Mouse (Mus musculus) MEL (cell line): ENCODE measurements at regions not wholly inside any gene's neighbourhood (a gene's known extent, or its start where the extent isn't known, plus 50 kb on each side); places are given as distances from the start of the nearest gene placed in this dataset.

Source experiments
- DNase-seq: peaks from one replicate; pipeline ENCODE4 v3.0.0; 2011; ENCODE audit warnings: low read depth, low spot score
- H3K27ac ChIP-seq: 2 replicates; pipeline ENCODE4 v1.5.1; 2012; ENCODE audit warnings: low read depth, mild to moderate bottlenecking, control low read depth, low read length, moderate library complexity; ENCODE audit not compliant: control insufficient read depth
- H3K27me3 ChIP-seq, 2 experiments: fragments of 150-350 bp in 1 of 2; sonication (generic) in 1 of 2; 2 replicates each; pipeline ENCODE4 v1.6.1; 2012; ENCODE audit warnings: low read length in 2 of 2, mild to moderate bottlenecking in 2 of 2, improper control_type of control experiment in 1 of 2, moderate library complexity in 1 of 2; ENCODE audit not compliant: insufficient read depth in 2 of 2, control insufficient read depth in 1 of 2
- H3K36me3 ChIP-seq, 2 experiments: 2 replicates each; pipeline ENCODE4 v1.6.1; 2012 to 2014; ENCODE audit warnings: low read length in 2 of 2, improper control_type of control experiment in 1 of 2, inconsistent platforms in 1 of 2, mild to moderate bottlenecking in 1 of 2; ENCODE audit not compliant: insufficient read depth in 2 of 2, control insufficient read depth in 1 of 2
- H3K4me1 ChIP-seq, 2 experiments: fragments of 150-350 bp in 1 of 2; sonication (generic) in 1 of 2; 2 replicates each; pipeline ENCODE4 v1.6.1; 2012; ENCODE audit warnings: low read length in 2 of 2, improper control_type of control experiment in 1 of 2, mild to moderate bottlenecking in 1 of 2; ENCODE audit not compliant: insufficient read depth in 2 of 2, control insufficient read depth in 1 of 2
- H3K4me3 ChIP-seq, 2 experiments: fragments of 150-350 bp in 1 of 2; sonication (generic) in 1 of 2; 2 replicates each; pipeline ENCODE4 v1.5.1; 2012; ENCODE audit warnings: low read depth in 2 of 2, low read length in 2 of 2, mild to moderate bottlenecking in 2 of 2, moderate library complexity in 2 of 2, control low read depth in 1 of 2, improper control_type of control experiment in 1 of 2; ENCODE audit not compliant: control insufficient read depth in 1 of 2, insufficient read depth in 1 of 2
- H3K79me2 ChIP-seq: 2 replicates; pipeline ENCODE4 v1.6.1; 2012; ENCODE audit warnings: mild to moderate bottlenecking, low read length, moderate library complexity; ENCODE audit not compliant: control insufficient read depth, poor library complexity, insufficient read depth
- H3K9ac ChIP-seq: 2 replicates; pipeline ENCODE4 v1.6.1; 2012; ENCODE audit warnings: low read depth, mild to moderate bottlenecking, control low read depth, low read length, moderate library complexity; ENCODE audit not compliant: control insufficient read depth, poor library complexity, severe bottlenecking
- H3K9me3 ChIP-seq: fragments of 150-350 bp; sonication (generic); replicated peaks from 2 replicates; pipeline ENCODE4 v1.6.1; 2012; ENCODE audit warnings: mild to moderate bottlenecking, low read length, improper control_type of control experiment, moderate library complexity; ENCODE audit not compliant: insufficient read depth
- BHLHE40 ChIP-seq: IDR thresholded peaks from 2 replicates; pipeline ENCODE4 v1.6.1; 2012; ENCODE audit warnings: low read depth, mild to moderate bottlenecking, inconsistent platforms, low read length, improper control_type of control experiment, borderline replicate concordance
- CHD1 ChIP-seq: IDR thresholded peaks from 2 replicates; pipeline ENCODE4 v1.6.1; 2012; ENCODE audit warnings: low read depth, mild to moderate bottlenecking, inconsistent platforms, low read length, improper control_type of control experiment
- CHD2 ChIP-seq: IDR thresholded peaks from 2 replicates; pipeline ENCODE4 v1.6.1; 2011; ENCODE audit warnings: low read length, improper control_type of control experiment
- CTCF ChIP-seq, 3 experiments: IDR thresholded peaks in 2 of 3; conservative IDR thresholded peaks in 1 of 3; 2 replicates each; pipeline ENCODE4 v1.5.1; 2011 to 2012; ENCODE audit warnings: low read length in 3 of 3, low read depth in 2 of 3, mild to moderate bottlenecking in 2 of 3, improper control_type of control experiment in 1 of 3, inconsistent platforms in 1 of 3, mixed read lengths in 1 of 3, moderate library complexity in 1 of 3; ENCODE audit not compliant: control insufficient read depth in 1 of 3, insufficient read depth in 1 of 3, poor library complexity in 1 of 3, severe bottlenecking in 1 of 3
- E2F4 ChIP-seq: IDR thresholded peaks from 2 replicates; pipeline ENCODE4 v1.6.1; 2011; ENCODE audit warnings: low read depth, low read length, improper control_type of control experiment, borderline replicate concordance
- ELF1 ChIP-seq: IDR thresholded peaks from 2 replicates; pipeline ENCODE4 v1.6.1; 2014; ENCODE audit warnings: low read depth, mild to moderate bottlenecking, inconsistent platforms, low read length, improper control_type of control experiment, moderate library complexity
- GABPA ChIP-seq: IDR thresholded peaks from 2 replicates; pipeline ENCODE4 v1.6.1; 2012; ENCODE audit warnings: low read depth, mild to moderate bottlenecking, inconsistent platforms, low read length, improper control_type of control experiment, moderate library complexity
- GATA1 ChIP-seq: IDR thresholded peaks from 2 replicates; pipeline ENCODE4 v1.6.1; 2011; ENCODE audit warnings: low read depth, low read length, improper control_type of control experiment
- HCFC1 ChIP-seq: IDR thresholded peaks from 2 replicates; pipeline ENCODE4 v1.6.1; 2012; ENCODE audit warnings: low read depth, mild to moderate bottlenecking, inconsistent platforms, low read length, improper control_type of control experiment, moderate library complexity
- JUND ChIP-seq: IDR thresholded peaks from 2 replicates; pipeline ENCODE4 v1.6.1; 2011; ENCODE audit warnings: low read depth, mild to moderate bottlenecking, improper control_type of control experiment, low read length
- MAFK ChIP-seq: IDR thresholded peaks from 2 replicates; pipeline ENCODE4 v1.6.1; 2011; ENCODE audit warnings: low read depth, mild to moderate bottlenecking, low read length, improper control_type of control experiment, borderline replicate concordance
- MYC ChIP-seq: IDR thresholded peaks from 2 replicates; pipeline ENCODE4 v1.6.1; 2011; ENCODE audit warnings: low read depth, mild to moderate bottlenecking, low read length, improper control_type of control experiment, moderate library complexity
- NRF1 ChIP-seq: IDR thresholded peaks from 2 replicates; pipeline ENCODE4 v1.6.1; 2014; ENCODE audit warnings: low read depth, mild to moderate bottlenecking, inconsistent platforms, low read length, improper control_type of control experiment, moderate library complexity; ENCODE audit not compliant: poor library complexity, insufficient read depth, severe bottlenecking
- POLR2AphosphoS2 ChIP-seq: IDR thresholded peaks from 2 replicates; pipeline ENCODE4 v1.6.1; 2011; ENCODE audit warnings: low read length, improper control_type of control experiment
- POLR2AphosphoS5 ChIP-seq: IDR thresholded peaks from 2 replicates; pipeline ENCODE4 v1.6.1; 2012; ENCODE audit warnings: low read depth, borderline replicate concordance, mild to moderate bottlenecking, inconsistent platforms, low read length, moderate library complexity, mixed read lengths
- RAD21 ChIP-seq: IDR thresholded peaks from 2 replicates; pipeline ENCODE4 v1.6.1; 2011; ENCODE audit warnings: mild to moderate bottlenecking, low read depth, low read length, improper control_type of control experiment
- ZC3H11A ChIP-seq: IDR thresholded peaks from 2 replicates; pipeline ENCODE4 v1.6.1; 2012; ENCODE audit warnings: low read depth, mild to moderate bottlenecking, inconsistent platforms, low read length, improper control_type of control experiment
- ZKSCAN1 ChIP-seq: IDR thresholded peaks from 2 replicates; pipeline ENCODE4 v1.6.1; 2012; ENCODE audit warnings: low read depth, mild to moderate bottlenecking, inconsistent platforms, low read length, improper control_type of control experiment, moderate library complexity
- ZMIZ1 ChIP-seq: IDR thresholded peaks from 2 replicates; pipeline ENCODE4 v1.6.1; 2012; ENCODE audit warnings: low read depth, mild to moderate bottlenecking, inconsistent platforms, low read length, improper control_type of control experiment, moderate library complexity
- ZNF384 ChIP-seq: IDR thresholded peaks from 2 replicates; pipeline ENCODE4 v1.6.1; 2012; ENCODE audit warnings: low read depth, mild to moderate bottlenecking, inconsistent platforms, low read length, improper control_type of control experiment

GRCm38 (mm10) chr16:30759503-30759902 is 160.0 kb downstream of the Fam43a start:
- Histone ChIP-seq H3K4me1 (no peaks in the 10 kb centered on the region), H3K36me3 (no peaks in the 10 kb centered on the region), H3K4me3 (no peak overlapping the region), H3K9me3 (no peaks in the 10 kb centered on the region), H3K79me2 (no peaks in the 10 kb centered on the region), H3K27ac (no peak overlapping the region), H3K27me3 (peaks cover 1 to 4% of the 10 kb centered on the region in 2 experiments; a peak in 3 of 4 replicates), H3K9ac (no peak overlapping the region)
- no peak for DNase-seq
- TF ChIP-seq ELF1, result no peak
- TF ChIP-seq POLR2AphosphoS5, result no peak
- TF ChIP-seq GABPA, result no peak
- TF ChIP-seq RAD21, result no peak
- no peak for TF ChIP-seq CTCF (IDR thresholded peaks at IDR 0.05 in 2 of 3, conservative IDR thresholded peaks at IDR 0.05 in 1 of 3; ENCODE audit: control insufficient read depth in 1 of 3, insufficient read depth in 1 of 3, low read depth in 2 of 3, low read length in 3 of 3, poor library complexity in 1 of 3, severe bottlenecking in 1 of 3)
- no peak for TF ChIP-seq HCFC1

- H3K27me3 ChIP-seq, result peaks cover 4 to 6% of the 10 kb centered on the region in 2 experiments; a peak in 3 of 4 replicates
- no peaks in the 10 kb centered on the region for H3K9me3 ChIP-seq
- no peaks in the 10 kb centered on the region for H3K36me3 ChIP-seq
- no peak for TF ChIP-seq ZMIZ1
- TF ChIP-seq ZC3H11A, result no peak
- TF ChIP-seq CHD1, result no peak
- TF ChIP-seq NRF1, result no peak
- TF ChIP-seq MAFK, result no peak
- no peak for TF ChIP-seq MYC
- no peak for TF ChIP-seq POLR2AphosphoS5
- TF ChIP-seq JUND, result no peak
- H3K4me3 ChIP-seq, result no peak overlapping the region
- H3K27ac ChIP-seq, result no peak overlapping the region
- H3K79me2 ChIP-seq, result no peaks in the 10 kb centered on the region
- H3K9ac ChIP-seq, result no peak overlapping the region
- no peak for DNase-seq
- H3K4me1 ChIP-seq, result no peaks in the 10 kb centered on the region
Observed at GRCm38 (mm10) chr16:30761201-30761710, 161.7 kb downstream of the Fam43a start.

DNA sequence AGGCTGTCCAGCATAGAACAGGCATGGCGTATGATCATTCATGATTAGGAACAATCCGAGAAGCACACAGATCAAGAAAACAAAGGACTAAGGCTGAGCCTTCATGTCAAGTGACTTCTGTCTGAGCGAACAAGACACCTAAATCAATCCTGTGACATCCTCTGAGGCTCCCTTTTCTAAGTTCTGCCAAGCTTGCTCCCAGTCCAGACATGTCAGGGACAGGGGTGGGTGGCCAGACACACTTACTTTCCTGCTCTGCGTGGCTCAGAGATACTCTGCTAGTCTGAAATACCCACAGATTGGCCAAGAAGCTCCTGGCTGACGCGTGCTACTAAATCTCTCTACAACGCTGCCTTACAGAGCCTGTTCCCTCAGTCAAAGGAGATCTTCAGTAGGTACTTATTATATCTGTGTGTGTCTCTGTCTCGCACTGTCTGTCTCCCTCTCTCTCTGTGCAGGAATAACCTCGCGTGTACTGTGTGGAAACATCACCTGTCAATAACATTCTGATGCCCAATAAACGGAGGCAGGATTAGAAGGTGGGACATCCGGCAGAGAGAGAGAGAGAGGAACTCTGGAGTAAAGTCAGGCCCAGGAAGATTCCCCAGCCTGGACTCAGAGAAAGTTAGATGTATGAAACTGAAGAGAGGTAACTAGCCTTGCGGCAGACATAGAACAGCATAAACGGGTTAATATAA is 163.5 kb downstream of the Fam43a start:
- TF ChIP-seq E2F4 (no peak), POLR2AphosphoS2 (no peak), ZNF384 (no peak), POLR2AphosphoS5 (no peak), CHD2 (no peak), MYC (no peak), ZKSCAN1 (no peak), BHLHE40 (no peak), GATA1 (no peak), GABPA (no peak)
- TF ChIP-seq, all 39 proteins: peak for 0

More for the DNA sequence above, 163.5 kb downstream of the Fam43a start:
- Histone ChIP-seq H3K79me2 (no peaks in the 10 kb centered on the region), H3K27ac (no peak overlapping the region), H3K36me3 (no peaks in the 10 kb centered on the region), H3K4me3 (no peak overlapping the region), H3K9me3 (no peaks in the 10 kb centered on the region), H3K4me1 (no peaks in the 10 kb centered on the region), H3K9ac (no peak overlapping the region), H3K27me3 (peaks cover 4 to 8% of the 10 kb centered on the region in 2 experiments; a peak in 3 of 4 replicates)
- DNase-seq, result no peak
